Comparison of ENCODE assay signal across 16 mouse cellular contexts in genomic region chr3:37632751-37633150, GRCm38 (mm10).
"Had no signal": no experiment of that assay in that cellular context is flagged by ENCODE, and none has a peak within 500 bp of the region (broad histone marks: within the 10 kb centered on the region; RNA-seq: fewer than 3 reads in every experiment).

No protein-coding gene starts in this region.

- H3K9me3 ChIP-seq: lung, embryonic 15.5 days; midbrain, embryonic 15.5 days; neural tube, embryonic 12.5 days; stomach, embryonic 15.5 days had no signal

- H3K9ac ChIP-seq: liver, postnatal 0 days; lung, embryonic 15.5 days; midbrain, embryonic 12.5 days; midbrain, embryonic 15.5 days; neural tube, embryonic 12.5 days; stomach, embryonic 15.5 days had no signal

- ATAC-seq: liver, postnatal 0 days; midbrain, embryonic 15.5 days had no signal

- DNase-seq: liver, postnatal 0 days; lung, adult 2 months; lung, postnatal 14 days; lung, postnatal 36 days; right cerebral cortex, postnatal 14 days; thymus, adult 2 months; thymus, postnatal 25 days; thymus, postnatal 4 days had no signal

- H3K4me1 ChIP-seq: lung, embryonic 15.5 days; midbrain, embryonic 12.5 days; midbrain, embryonic 15.5 days; neural tube, embryonic 12.5 days; stomach, embryonic 15.5 days had no signal

- H3K36me3 ChIP-seq: lung, embryonic 15.5 days; midbrain, embryonic 12.5 days; midbrain, embryonic 15.5 days; neural tube, embryonic 12.5 days; stomach, embryonic 15.5 days had no signal

- H3K27ac ChIP-seq: lung, embryonic 15.5 days; macrophage; midbrain, embryonic 12.5 days; midbrain, embryonic 15.5 days; neural tube, embryonic 12.5 days; stomach, embryonic 15.5 days; stomach, postnatal 0 days had no signal

- H3K4me2 ChIP-seq: lung, embryonic 15.5 days; midbrain, embryonic 12.5 days; midbrain, embryonic 15.5 days; neural tube, embryonic 12.5 days; stomach, embryonic 15.5 days had no signal

- H3K27me3 ChIP-seq: lung, embryonic 15.5 days; midbrain, embryonic 15.5 days; stomach, embryonic 15.5 days had no signal

- H3K4me3 ChIP-seq: lung, embryonic 15.5 days; megakaryocyte, embryonic 14.5 days; midbrain, embryonic 12.5 days; midbrain, embryonic 15.5 days; neural tube, embryonic 12.5 days; stomach, embryonic 15.5 days had no signal
